Mouse (Mus musculus) CD8-positive naive resting alpha-beta T cell, adult 2 months (primary cell): ENCODE results near the gene Tent5b.

ENCODE experiments used
- DNase-seq, 2 experiments: peaks; one replicate each; pipeline ENCODE4 v3.0.0; 2022; ENCODE audit warnings: low read depth in 2 of 2, low spot score in 2 of 2

The Tent5b gene

DNA sequence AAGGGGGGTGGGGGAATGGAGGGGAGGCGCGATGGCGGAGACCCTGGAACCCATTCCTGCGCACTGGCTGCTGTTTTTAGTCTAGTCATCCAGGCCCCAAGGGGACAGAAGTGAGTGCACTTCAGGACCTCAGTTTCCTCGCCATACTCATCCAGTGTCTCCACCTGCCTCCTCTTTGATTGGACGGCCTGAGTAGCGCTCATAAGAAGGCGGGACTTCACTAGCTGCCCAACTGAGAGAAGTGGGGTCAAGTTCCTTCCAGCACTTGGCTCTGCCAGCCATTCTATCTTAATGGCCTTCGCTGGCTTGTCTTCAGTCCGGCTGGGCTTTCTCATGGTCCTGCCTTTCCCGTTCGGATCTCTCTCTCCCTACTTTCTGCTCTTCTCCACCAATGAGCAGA lies 10.8 kb upstream of the Tent5b start:
- DNase-seq: no peak

DNA sequence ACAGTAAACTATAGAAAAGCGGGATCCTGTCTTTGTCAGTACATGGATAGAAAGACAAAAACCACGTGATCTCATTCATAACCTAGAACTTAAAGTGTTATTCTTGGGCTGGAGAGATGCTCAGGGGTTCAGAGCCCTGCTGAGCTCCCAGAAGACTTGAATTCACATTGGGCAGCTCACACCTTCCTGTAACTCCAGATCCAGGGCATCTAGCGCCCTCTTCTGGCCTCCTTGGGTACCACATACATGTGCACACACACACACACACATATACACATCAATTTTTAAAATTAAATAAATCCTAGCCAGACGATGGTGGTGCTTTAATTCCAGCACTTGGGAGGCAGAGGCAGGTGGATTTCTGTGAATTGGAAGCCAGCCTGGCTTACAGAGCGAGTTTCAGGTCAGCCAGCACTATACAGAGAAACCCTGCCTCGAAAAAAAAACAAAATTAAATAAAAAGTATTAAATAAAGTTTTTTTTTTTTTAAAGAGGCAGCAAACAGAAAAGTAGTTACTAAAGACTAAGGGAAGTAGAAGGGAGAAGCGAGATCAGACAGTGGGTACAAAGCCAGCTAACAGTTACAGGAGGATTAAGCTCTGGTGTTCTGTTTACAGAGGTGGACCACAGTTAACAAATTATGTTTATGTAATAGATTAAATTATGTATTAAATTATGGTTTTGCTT lies 8.7 kb upstream of the Tent5b start:
- DNase-seq: no peak

DNA sequence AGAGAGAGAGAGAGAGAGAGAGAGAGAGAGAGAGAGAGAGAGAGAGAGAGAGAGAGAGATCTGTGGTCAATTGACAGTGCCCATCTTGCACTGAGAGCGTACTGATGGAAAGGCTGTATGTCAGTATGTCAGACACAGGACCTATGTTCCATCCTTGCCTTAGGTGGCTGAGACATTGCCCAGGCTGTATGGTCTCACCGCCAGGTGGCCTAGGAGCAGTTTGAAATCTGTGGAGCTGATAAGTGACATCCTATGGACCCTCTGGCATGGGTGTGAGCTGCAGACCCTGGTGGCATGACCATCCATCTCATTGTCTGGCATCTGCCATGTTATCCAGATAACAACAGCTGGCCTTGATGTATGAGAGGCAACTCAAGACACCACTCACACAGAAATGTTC lies 6.1 kb upstream of the Tent5b start:
- DNase-seq: no peak

DNA sequence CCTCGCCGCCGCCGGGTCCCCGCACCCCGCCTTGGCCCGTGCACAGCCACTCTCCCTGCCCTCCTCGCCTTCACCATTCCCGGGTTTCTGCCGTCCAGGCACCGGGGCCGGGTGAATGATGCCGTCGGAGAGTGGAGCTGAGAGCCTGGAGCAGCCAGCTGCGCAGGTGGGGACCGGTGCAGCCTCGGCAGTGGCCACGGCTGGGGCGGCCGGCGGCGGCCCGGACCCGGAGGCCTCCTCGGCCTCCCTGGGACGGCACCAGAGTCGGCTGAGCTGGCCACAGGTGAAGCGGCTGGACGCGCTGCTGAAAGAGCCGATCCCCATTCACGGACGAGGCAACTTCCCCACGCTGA lies 229 bp downstream of the Tent5b start:
- no peak for DNase-seq

DNA sequence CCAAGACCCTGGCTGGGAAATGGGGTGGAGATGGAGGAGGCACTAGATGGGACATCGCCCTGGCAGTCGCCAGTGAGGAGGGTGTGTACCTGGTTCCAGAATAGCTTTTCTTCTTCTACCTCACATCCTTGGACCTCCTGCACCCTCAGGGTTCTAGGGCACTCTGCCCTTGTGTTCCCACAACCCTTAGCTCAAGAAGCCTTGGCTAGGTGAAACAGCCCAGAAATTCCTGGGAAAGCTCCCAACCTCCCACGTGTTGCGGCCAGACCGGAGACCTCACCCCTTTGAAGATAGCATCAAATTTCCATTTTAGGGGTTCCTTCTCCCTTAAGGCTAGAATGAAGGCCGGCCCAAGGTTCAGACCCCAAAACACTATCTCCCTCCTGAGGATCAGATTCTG lies 822 bp downstream of the Tent5b start:
- DNase-seq: no peak

DNA sequence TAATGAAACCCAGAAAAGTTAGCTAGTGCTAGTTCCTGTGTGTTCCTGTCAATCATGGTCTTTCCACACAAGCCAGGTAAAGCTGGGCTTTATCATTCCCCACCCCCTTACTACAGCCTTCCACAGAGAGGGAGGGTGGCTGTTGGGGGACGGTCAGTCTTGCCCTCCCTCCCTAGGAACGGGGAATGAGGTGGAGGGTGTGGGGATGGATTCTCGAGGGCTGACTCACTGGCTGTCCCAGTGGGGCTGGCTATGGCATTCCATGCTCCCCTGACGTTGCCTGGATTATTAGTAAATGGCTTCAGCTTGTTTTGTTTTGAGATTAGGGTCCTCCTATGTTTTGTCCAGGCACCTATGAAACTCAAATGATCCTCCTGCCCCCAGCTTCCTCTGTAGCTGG lies 1.6 kb downstream of the Tent5b start:
- no peak for DNase-seq

DNA sequence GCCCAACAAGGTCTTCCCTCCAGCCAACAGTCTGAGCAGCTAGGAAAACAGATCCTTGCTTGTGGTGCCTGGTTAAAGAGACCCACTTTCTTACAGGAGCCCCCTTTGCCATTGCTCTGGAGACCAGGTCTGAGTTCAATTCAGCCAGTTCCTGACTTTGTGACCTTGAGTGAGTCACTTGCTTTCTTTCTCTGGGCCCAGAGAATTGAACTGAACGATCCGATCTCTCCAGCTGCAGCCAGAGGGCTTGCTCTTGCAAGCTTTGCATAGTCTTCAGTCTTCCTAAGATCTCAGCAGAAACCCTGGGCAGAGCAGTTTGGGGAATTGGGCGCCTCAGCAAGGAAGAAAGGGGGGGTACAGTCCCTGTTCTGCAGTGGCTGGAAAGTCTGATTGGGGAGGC lies 2.5 kb downstream of the Tent5b start:
- DNase-seq: no peak

DNA sequence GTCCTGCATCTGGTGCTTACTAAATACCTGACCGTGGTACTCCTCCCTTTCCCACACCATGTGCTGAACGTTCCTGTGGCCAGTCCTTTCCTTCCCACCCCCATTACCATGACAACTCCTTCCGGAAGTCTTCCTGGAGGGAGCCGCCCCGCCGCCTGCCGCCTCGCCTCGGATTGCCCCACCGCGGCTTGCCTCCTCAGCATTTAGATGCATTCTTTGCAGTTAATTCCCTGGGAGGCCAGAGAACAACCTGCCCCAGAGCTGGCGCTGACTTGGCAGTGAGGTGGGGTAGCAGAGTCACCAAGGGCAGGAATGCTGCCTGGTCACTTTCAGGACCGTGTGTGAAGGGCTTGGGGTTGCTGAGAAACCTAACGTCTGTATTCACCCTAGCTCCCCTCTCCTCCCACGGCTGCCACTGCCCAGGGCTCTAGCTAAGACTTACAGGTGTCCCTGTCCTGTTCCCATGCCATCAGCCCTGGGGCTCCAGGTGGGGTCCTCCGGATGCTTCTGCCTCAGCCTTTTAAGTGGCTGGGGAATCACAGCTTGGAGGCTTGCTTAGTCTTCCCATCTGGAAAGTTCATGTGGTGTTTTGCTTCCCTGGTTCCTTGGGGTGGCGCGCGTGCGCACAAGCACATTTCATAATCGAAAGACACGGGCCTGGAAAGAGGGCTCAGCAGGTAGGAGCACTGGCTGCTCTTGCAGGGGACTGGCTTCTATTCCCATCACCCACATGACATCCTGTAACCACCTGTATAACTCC lies 4.5 kb downstream of the Tent5b start:
- no peak for DNase-seq

DNA sequence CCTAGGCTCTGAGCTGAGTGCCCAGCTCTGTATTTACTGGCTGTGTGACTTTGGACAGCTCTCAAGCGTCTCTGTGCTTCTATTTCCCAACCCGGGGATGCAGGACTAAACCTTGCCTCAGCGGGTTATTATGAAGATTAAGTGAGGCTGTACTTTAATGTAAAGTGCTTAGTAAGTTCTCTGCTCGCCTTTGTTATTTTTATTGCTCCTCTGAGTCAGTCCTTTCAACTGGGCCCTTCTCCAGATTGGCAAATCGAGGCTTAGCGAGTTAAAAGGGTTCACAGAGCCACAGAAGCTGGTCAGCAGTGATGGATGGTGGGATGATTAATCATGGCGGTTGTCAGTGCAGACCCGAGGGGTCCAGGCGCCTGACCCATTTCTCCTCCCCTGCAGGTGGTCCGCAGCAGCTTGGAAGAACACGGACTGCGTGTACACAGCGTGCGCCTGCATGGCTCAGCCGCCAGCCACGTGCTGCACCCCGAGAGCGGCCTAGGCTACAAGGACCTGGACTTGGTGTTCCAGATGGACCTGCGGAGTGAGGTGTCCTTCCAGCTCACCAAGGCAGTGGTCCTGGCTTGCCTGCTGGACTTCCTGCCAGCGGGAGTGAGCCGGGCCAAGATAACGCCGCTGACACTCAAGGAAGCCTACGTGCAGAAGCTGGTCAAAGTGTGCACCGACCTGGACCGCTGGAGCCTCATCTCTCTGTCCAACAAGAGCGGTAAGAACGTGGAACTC lies 5.9 kb downstream of the Tent5b start:
- DNase-seq: no peak

DNA sequence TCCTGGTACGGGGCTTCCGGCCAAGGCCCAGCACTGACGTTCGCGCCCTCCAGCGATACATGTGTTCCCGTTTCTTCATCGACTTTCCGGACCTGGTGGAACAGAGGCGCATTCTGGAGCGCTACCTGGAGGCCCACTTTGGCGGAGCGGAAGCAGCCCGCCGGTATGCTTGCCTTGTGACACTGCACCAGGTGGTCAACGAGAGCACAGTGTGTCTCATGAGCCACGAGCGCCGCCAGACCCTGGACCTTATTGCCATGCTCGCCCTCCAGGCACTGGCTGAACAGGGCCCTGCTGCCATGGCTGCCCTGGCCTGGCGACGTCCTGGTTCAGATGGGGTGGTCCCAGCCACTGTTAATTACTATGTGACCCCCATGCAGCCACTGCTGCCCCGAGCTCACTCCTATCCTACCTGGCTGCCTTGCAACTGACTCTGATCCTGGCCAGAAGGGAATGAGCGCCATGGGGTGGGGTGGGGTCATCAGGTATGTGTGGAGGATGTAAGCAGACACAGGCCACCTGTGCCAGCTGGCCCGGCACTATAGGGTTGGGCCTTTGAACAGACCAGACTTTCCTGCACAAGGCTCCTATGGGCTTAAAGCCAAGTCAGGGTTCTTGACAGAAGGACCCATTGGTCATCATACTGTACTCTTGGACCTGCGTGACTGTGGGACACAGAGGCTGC lies 6.9 kb downstream of the Tent5b start:
- DNase-seq: no peak

DNA sequence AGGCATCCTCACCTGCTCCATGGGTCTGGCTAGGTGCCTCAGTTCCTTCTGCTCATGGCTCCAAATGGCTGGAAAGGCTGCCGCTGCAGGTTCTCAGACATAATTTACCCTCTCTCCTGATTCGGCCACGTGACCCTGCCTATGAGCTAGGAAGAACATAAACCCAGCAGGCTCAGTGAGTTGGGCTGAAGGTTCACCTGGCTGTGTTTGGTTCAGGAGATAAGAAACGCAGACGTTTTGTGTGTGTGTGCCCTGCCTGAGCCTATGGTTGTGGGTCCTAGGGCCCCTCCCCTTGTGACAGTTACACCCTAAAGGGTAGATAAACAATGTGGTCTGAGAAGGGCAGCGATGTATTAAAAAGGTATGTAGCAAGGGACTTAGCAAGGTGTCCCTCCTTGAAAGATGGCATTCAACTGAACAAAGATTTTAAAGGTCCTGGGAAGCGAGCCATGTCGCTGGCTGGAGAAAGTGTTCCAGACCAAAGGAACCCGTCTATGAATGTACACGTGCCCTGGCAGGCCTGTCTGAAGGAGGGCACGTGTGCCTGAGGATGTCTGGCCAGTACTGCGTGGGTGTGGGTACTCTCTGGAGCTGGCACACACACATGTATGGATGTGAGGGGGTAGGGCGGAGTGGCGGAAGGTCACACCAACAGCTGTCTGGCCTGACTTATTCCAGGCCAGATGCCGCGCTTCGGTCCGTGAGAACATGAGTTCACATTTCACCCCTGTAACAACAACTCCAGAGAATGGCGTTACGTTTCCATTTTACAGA lies 8.9 kb downstream of the Tent5b start:
- no peak for DNase-seq

DNA sequence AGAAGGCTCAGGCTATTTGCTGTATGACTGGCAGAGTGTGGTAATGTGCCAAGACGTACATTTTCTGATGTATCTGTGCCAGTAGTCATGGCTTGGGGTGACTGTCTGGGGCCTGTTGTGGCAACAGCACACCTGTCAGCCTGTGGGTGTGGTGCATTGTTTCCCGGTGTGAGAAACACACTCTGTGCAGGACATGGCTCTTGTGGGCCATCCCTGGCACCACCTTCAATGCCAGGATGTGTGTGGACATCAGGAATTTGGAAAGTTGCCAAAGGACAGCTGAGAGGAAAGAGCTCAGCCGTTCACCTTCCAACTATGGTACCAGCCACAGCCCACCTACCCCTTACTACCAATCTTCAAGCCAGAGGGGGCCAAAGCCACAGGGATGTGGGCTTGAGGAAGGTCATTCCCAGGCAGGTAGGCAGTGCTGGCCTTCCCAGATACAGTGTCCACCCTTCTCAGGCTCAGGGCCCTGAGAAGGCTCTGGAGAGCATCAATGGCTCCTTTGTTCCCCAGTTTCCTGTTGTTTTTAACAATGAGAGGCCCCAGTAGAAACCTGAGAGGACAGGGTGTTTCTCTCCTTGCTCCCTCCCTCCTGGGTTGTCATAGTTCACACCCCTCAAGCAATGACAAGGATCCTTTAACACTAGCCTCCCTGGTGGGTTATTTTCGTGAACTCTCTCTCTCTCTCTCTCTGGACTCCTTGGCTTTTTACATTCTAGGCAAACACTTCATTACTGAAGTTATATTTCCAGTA lies 9.7 kb downstream of the Tent5b start:
- no peak for DNase-seq

DNA sequence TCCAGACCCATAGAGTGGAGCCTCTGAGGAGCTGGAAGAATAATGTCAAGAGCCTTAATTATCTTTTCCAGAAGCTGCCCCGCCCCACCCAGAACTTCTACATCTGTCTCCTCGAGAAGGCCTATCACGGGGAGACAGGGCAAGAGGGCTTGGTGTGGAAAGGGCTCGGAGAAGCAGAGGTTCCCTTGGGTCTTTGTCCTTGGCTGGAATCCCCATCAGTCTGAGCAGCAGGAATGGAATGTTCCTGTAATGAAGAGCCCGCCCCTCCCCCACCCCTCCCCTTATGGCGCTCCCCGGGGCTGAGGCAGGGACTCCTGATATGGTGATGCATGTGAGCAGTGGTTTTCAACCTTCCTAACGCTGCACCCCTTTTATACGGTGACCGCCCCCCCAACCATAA lies 11.9 kb downstream of the Tent5b start:
- DNase-seq: no peak

DNA sequence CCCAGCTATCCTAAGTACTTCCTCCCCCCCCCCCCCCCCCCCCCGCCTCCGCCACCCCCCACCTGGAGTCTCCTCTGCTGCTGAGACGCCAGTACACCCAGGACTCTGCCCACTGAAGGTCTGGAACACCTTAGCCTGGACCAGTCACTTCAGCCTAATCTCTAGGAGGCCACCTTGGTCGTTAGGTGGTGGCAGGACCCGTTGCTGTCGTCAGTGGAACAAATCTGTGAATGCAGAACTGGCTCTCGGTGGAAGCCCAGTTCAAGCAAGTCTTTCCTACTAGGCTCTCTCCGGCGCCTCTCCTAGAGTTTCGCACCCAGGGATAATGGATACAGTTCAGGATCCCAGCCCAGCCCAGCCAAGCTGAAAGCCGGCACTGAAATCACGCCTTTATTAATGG lies 14.0 kb downstream of the Tent5b start:
- no peak for DNase-seq

DNA sequence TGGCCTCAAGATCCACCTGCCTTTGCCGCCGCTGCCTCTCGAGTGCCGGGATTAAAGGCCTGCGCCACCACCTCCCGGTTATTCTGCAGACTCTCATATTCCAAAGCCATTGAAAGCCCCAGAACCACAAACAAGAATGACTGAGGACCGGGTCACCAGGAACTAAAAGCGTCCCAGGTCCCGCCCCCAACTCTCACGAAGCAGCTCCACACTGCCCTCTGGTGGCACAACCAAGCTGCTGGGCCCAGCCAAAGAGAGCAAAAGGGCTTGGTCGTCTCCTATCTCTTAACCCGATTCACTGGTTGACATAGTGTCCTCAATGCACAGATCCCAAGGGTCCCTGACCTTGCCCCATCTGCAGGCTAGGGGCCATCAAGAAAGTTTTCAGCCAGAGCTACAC lies 14.5 kb downstream of the Tent5b start:
- peak; percentile 81 to 89 for DNase-seq

DNA sequence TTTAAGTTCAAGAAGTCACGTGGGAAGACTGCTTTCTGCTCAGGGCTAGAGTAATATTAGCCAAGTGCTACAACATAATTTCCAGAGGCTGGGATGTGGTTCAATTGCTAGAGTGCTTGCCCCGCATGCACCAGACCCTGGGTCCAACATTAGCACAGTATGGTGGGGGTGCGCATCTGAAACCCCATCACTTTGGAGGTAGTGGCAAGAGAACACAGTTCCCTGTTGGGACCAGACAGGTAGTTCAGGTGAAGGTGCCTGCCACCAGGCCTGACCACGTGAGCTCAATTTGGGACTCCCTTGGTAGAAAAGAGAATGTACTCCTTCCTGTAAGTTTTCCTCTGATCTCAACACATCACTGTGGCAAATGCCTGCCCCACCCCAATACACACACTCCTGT lies 14.9 kb downstream of the Tent5b start:
- DNase-seq: no peak

DNA sequence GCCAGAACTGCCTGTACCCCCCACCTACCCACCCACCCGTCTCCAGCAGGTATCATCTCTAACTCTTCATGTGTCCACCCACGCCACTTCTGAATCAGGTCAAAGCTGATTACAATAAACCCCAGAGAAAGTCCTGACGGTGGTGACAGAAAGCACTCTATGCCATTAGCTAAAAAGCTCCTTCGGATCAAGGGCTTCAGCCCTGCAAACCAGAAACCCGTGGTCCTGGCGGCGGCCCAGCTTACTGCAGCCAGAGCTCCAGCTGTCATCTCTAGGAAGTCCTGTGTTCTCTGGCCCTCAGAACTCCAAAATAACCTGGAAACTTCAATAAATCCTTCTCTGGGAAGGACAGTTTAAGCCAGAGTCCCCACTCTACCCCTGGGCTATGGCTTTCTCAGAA lies 15.8 kb downstream of the Tent5b start:
- DNase-seq: no peak

DNA sequence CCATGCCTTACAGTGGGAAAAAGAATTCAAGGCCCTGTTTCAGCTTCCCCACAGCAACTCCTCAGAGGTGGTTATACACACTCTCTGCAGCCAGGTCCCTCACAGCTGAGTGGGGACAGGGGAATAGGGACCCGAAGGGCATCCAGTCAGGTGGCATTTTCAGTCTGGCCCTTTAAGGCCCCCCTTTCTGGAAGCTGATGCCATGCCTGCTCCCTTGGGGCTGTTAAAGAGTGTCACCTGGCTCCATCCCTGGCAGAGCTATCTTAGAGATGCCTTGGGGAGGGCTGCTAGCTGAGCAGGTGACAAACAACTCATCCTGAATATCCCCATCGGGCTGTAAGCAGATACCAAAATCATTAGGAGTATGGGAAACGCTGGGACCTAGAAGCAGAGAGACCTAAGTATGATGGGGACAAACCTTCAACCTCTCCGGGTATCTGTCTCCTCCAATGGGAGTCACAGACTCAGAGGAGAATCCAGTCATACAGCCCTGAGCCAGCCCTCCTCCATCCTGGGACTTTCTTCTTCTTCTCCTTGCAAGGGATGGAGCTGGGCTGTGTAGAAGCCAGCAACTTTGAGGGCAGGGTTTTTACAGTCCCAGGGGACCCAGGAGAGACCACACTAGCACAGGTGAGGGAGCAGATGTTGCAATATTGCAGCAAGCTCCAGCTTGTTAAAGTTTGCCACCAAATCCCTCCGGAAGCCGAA lies 17.0 kb downstream of the Tent5b start:
- DNase-seq: no peak

DNA sequence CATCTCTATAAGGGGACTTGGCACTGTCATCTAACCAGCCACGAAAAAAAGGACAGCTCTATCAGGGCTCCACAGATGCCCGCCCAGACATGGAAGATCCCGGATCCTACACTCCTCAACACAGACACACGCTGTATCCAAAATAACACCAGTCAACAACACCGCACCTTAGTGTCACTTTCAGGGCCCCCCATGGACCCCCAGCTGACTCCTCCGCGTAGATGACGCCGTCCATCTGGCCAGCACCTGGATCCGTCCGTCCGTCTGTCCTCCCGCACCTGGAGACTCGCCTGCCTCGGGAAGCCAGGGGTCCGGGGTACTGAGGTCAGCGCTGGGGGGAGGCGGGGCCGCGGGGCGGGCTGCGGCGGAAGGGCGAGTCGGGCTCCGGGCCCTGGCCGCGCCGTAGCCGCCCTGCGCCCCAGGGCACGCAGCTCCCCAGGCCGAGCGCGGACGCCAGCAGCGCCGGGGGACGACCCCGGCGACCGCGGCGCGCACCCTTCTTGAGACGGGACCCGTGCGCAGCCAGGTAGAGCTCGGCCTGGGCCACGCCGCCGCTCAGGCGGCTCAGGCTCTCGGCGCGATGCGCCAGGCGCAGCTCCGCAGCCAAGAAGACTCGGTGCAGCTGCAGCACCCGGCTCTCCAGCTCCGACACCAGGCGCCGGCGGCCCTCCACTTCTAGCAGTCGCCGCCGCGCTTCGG lies 17.7 kb downstream of the Tent5b start:
- DNase-seq: no peak
